Mouse (Mus musculus) midbrain, embryonic 10.5 days (tissue): ENCODE data around the gene Ankrd23. TPM values are rescaled to one million over a fixed set of nuclear protein-coding genes. Genes with fewer than 3 reads are reported as not detected.

Experiments
- DNase-seq: peaks from one replicate; pipeline ENCODE4 v3.0.0-alpha.2; 2017; ENCODE audit warnings: low spot score
- H3K27ac ChIP-seq: fragments of 300-500 bp; sonication (generic); replicated peaks from 2 replicates; pipeline ENCODE4 v1.5.1; 2016; ENCODE audit warnings: mild to moderate bottlenecking
- H3K27me3 ChIP-seq: fragments of 300-500 bp; sonication (generic); 2 replicates; pipeline ENCODE4 v1.6.1; 2016; ENCODE audit warnings: low read depth, mild to moderate bottlenecking; ENCODE audit not compliant: poor library complexity, severe bottlenecking
- H3K36me3 ChIP-seq: fragments of 300-500 bp; sonication (generic); 2 replicates; pipeline ENCODE4 v1.6.1; 2016; ENCODE audit warnings: mild to moderate bottlenecking, moderate library complexity
- H3K4me1 ChIP-seq: fragments of 300-500 bp; sonication (generic); 2 replicates; pipeline ENCODE4 v1.6.1; 2016
- H3K4me3 ChIP-seq: fragments of 300-500 bp; sonication (generic); 2 replicates; pipeline ENCODE4 v1.5.1; 2016; ENCODE audit warnings: mild to moderate bottlenecking, moderate library complexity
- H3K9me3 ChIP-seq: fragments of 300-500 bp; sonication (generic); replicated peaks from 2 replicates; pipeline ENCODE4 v1.6.1; 2016; ENCODE audit warnings: mild to moderate bottlenecking
- WGBS: fragments of 180-500 bp; shearing (Covaris S2); methylation state at CpG from one replicate; pipeline ENCODE4 v1.1.7; 2016; 5-methylcytosine and 5-hydroxymethylcytosine counted together
- polyA plus RNA-seq: library from polyadenylated mRNA; unstranded; fragments of >200 nt; fragmentation: Nextera tagmentation; extraction: Ambion mirVana; gene quantifications from 2 replicates; pipeline ENCODE4 v1.2.1, GENCODE M21; 2016

Ankrd23 gene
- polyA plus RNA-seq, 1 experiment from 2014 or later = 16.3 TPM

DNA sequence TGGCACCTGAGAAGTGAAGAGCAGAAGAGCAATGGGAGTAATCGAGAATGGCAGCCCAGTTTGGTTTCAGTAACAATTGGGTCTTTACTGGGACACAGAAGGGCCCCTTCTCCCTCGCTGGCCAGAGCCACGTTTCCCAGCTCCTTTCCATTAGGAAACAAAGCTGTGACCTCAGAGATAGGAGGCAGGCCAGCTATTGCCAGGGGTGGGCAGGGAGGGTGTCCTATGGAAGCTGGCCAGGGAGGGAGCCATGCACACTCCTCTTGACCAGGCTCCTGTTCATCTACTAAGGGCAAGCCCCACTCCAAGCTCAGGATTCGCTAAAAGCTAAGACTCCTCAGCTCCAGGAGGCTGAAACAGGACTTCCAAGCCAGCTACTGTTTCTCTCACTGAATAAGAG is 22.6 kb upstream of the Ankrd23 start:
- WGBS = under 1% methylated on average over 4 of the region's 4 CpGs
- Histone ChIP-seq H3K36me3 (peaks cover 16% of the 10 kb centered on the region), H3K4me1 (peaks cover 50% of the 10 kb centered on the region), H3K4me3 (peak overlapping the region; percentile 94), H3K27ac (peak overlapping the region; percentile 100), H3K27me3 (peaks cover 17% of the 10 kb centered on the region), H3K9me3 (no peaks in the 10 kb centered on the region)
- no peak for DNase-seq

DNA sequence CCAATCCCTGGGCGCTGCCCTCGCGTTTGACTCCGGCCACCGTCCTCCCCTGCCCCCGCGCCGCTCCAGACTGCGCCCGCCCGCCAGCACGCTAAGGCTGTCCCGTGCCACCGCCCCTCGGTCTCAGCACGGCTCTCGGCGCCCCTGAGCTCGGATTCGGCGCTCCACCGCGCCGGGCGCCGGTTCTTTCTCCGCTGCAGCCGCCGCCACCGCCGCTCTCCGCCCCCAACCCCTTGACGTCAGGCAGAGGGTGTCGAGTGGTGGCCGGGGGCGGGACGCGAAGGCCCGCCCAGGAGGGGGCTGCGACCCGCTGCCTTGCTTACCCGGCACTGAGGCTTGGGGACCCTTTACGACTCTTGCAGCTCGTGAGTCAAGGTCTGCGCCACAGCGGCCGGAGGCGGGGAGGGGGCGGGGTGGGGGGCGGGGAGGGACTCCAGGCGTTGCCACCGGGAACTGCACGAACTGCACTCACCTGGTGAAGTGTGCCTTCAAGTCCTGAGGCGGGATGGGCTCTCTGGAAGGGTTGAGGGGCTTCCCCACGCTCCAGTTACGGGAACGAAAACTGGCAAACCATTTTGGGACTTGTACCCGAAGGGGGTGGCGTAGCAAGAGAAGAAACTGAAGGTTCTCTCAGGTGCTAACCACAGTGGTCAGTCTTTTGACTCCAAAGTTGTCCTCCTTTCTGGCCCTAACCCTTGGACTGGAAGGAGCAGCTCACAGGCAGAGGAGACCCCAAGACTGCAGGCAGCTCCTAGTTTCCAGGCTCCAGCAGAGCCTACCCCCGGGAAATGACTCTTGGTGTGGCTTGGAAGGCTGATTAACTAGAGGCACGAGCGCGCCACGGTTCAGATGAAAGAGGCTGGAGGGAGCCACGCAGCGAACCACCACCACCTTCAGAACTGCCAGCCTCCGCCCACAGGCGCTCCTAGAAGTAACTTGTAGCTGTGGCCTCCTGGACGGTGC is 21.6 kb upstream of the Ankrd23 start, which contains the start of gene Sema4c:
TSS of gene Sema4c (minus strand) at position 319 of the 963 bp plus-strand sequence.
- Histone ChIP-seq H3K27me3 (peaks cover 17% of the 10 kb centered on the region), H3K4me1 (peaks cover 55% of the 10 kb centered on the region), H3K4me3 (peak within 1 kb of the TSS; percentile 94), H3K36me3 (peaks cover 26% of the 10 kb centered on the region), H3K27ac (peak within 1 kb of the TSS; percentile 100), H3K9me3 (no peaks in the 10 kb centered on the region)
- WGBS = 1% methylated on average over 69 of the region's 69 CpGs
- DNase-seq = peak; percentile 86

DNA sequence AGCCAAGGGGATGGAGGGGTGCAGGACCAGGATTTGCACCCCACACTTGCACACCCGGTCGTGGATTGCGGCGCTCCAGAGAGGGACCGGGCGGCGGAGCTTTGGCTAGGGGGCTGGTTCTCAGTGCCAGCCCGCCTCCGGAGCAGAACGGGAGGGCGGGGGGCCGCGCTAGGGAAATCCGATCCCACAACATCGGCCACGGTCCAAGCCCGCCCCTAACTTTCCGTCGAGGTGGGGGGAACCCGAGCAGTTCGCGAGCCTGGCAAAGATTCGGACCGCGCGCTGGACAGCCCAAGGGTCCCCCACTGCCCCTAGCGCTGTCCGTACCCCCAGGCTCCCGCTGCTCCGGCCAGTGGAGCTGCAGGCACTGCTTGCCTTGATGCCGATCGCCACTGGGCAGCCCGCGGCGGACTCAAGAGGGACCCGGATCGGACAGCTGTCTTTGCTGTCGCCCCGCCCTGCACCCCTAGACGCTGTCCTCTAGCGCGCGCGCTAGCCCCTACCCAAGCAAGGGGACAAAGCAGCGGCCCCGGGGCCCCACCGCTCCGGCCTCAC is 20.9 kb upstream of the Ankrd23 start:
- peak overlapping the region; percentile 100 for H3K27ac ChIP-seq
- peaks cover 48% of the 10 kb centered on the region for H3K4me1 ChIP-seq
- H3K36me3 ChIP-seq = peaks cover 33% of the 10 kb centered on the region
- H3K4me3 ChIP-seq = peak overlapping the region; percentile 94
- peak; percentile 81 for DNase-seq
- H3K9me3 ChIP-seq = no peaks in the 10 kb centered on the region
- peaks cover 17% of the 10 kb centered on the region for H3K27me3 ChIP-seq
- WGBS = under 1% methylated on average over 48 of the region's 48 CpGs

DNA sequence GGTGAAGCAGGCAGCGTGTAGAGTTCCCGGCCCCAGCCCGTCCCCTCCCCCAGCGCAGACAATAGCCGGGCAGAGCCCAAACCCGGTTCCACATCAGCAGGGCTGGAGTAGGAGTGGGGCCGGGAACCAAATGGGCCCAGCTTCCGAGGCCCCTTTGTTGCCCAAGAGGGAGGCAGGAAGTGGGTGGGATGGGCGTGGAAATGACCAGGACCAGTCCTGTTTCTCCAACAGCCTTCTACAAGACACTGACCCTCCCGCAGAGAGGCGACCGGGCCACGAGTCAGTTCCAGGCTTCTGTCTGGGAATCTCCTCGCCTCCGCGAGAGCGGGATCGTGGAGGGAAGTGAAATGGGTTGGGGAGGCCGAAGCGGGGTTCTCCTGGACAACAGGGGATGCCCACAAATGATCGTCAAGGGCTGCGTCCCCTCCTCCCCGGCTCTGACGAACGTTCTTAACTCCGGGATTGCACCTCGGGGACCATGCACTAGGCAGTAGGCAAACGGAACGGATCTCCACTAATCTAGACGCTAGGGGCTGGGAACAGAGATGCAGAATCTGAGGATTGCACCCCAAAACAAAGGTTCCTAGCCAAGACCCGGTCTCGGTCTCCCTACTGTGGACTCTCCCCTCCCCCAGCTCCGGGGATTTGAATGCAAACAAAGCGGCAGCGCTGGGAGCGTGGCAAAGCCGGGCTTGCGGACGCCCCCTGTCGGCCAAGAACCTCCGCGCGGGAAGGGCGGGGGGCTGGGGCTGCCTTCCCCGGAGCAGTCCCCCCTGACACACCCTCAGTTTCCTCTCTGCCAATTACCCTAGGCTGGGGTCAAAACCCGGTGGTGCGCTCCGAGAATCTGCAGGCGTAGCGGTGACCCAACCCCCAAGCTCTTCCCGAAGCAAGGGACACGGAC is 20.1 kb upstream of the Ankrd23 start:
- Histone ChIP-seq H3K9me3 (no peaks in the 10 kb centered on the region), H3K4me3 (peak overlapping the region; percentile 94), H3K27ac (peak overlapping the region; percentile 100), H3K27me3 (peaks cover 17% of the 10 kb centered on the region), H3K36me3 (peaks cover 41% of the 10 kb centered on the region), H3K4me1 (peaks cover 46% of the 10 kb centered on the region)
- DNase-seq = peak; percentile 96
- under 1% methylated on average over 52 of the region's 52 CpGs for WGBS

DNA sequence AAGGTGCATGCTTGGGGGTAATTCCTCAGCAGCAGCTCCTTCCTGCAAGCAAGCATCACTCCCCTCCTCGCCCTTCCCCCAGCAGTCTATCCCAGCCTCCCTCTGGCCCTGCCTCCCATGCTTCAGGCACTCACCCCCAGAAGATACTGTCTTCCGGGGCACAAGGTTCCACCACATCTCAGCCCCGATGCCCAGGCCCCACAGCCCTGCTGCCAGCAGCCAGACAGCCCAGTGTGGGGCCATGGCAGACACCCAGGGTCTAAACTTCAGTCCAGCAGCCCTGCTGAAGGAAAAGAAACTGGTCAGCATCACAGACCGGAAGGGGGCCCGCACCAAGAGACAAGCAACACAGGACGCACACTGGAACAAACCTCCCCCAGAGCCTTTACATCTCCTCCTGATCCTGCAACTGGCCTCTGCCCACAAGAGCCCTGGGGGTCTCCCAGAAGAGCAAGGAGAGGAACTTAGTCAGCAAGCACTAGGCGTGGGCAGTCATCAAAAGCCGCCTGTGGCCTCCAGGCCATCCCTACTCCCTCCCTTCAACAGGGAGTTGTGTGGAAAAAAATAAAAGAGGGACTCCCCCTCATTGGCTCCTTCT is 19.2 kb upstream of the Ankrd23 start:
- H3K27me3 ChIP-seq = peaks cover 17% of the 10 kb centered on the region
- H3K4me1 ChIP-seq = peaks cover 48% of the 10 kb centered on the region
- 10% methylated on average over 8 of the region's 8 CpGs for WGBS
- peak overlapping the region; percentile 100 for H3K27ac ChIP-seq
- peak overlapping the region; percentile 94 for H3K4me3 ChIP-seq
- H3K36me3 ChIP-seq = peaks cover 50% of the 10 kb centered on the region
- H3K9me3 ChIP-seq = no peaks in the 10 kb centered on the region
- DNase-seq = peak; percentile 51

DNA sequence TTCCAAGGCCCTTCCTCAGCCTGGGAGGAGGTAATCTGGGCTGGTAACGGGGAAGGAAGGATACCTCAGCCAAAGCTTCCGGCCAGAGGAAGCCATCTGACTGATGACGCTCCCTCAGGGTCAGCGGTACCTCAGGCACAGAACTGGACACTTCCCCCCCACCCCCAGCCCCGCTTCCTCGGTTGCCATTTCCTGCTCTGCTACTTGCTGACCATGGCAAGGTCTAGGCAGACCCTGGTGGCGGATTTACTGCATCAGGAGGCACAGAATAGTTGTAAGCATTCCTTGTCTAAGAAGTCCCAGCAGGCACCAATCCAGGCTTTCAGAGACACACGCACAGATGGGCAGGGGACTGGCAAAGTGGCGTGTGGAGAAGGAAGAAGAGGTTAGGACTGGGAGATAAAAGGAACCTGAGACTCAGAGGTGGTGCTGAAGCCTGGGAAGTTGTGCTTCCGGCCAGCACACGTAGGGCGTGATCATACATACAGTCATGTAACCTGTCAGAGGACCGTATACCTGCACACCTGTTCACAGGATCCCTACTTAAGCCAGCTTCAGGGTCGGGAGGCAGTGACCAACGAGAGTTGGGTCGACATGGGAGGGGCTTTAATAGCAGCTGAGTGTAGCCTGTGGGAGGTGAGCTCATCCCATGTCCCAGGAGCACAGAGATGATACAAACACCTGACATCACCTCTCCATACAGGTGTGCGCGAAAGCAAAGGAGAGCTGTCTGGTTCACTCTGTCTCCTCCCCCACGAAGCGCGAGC is 18.1 kb upstream of the Ankrd23 start:
- no peak for DNase-seq
- Histone ChIP-seq H3K36me3 (peaks cover 61% of the 10 kb centered on the region), H3K4me3 (peak overlapping the region; percentile 94), H3K9me3 (no peaks in the 10 kb centered on the region), H3K4me1 (peaks cover 50% of the 10 kb centered on the region), H3K27ac (peak overlapping the region; percentile 100), H3K27me3 (peaks cover 11% of the 10 kb centered on the region)
- WGBS = 77% methylated on average over 21 of the region's 21 CpGs

DNA sequence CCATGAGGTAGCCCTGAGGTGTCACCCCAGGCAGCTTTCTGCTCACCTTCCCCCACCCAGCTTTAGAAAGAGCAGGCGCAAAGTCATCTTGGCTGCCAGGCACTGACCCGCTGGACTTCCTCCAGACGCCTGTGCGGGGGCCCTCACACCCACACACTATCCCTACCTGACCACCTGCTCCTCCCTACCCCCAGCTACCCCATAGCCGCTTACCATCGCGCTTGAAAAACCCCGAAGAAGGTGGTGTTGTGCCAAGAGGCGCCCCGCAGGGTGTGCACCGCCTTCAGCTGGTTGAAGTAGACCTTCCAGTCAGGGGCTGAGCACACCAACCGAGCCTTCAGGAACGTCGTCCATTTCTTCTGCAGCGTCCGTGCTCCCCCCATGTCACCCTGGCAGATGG is 15.8 kb upstream of the Ankrd23 start:
- Histone ChIP-seq H3K4me1 (peaks cover 55% of the 10 kb centered on the region), H3K4me3 (no peak overlapping the region), H3K9me3 (no peaks in the 10 kb centered on the region), H3K27ac (no peak overlapping the region), H3K36me3 (peaks cover 80% of the 10 kb centered on the region), H3K27me3 (no peaks in the 10 kb centered on the region)
- no peak for DNase-seq
- 90% methylated on average over 16 of the region's 16 CpGs for WGBS

DNA sequence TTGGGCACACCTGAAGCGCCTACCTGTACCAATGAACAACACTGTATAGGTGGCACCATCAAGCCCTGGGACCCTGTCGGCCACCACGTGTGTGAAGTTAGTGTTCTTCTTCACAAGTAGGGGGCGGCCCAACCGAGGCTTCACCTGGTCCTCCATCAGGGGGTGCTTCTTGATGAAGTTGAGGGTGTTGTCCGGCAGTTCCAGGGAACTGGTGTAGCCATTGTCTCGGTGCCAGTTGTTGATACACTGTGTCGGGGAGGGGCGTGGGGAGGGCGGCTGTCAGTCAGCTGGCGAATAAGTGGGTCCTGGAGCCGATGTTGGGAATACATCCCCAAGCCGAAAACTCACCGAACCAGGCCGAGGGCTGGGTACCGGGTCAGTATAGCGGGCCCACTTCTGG is 15.2 kb upstream of the Ankrd23 start:
- no peak for DNase-seq
- 91% methylated on average over 17 of the region's 17 CpGs for WGBS
- Histone ChIP-seq H3K4me3 (no peak overlapping the region), H3K4me1 (peaks cover 58% of the 10 kb centered on the region), H3K9me3 (no peaks in the 10 kb centered on the region), H3K36me3 (peaks cover 80% of the 10 kb centered on the region), H3K27ac (no peak overlapping the region), H3K27me3 (no peaks in the 10 kb centered on the region)

DNA sequence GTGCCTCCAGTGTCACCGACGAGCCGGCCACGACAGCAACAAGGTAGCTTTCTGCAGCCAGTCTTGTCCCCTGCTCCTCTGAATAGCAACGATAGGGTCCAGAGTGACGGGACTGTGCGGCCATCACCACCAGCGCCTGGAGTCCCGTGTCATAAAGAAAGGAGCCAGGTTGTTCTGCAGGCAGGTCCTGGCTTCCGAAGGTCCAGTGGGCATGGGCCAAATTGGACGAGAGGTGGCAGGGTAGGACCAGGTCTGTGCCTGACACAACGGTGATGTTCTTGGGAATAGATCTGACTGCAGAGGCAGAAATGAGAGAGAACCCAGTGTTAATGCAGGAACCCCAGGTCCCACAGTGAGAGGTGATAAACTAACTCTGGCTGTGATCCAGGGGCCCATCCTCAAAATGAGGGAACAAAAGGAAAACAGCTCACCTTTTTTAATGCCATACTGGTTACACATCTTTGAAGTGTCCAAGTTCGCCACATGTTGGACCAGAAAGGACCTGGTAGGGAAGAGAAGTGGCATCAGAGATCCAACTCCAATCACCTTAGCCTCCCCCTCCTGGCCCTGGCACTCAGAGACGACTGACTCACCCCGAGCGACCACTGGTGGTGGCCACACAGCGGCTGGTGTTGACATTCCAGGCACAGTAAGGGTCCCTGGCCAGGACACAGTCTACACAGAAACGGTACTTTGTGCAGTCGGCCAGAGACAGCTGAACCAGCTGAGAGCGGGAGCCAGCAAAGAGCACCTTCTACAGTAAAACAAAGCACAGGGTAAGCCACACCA is 13.6 kb upstream of the Ankrd23 start:
- WGBS = 79% methylated on average over 20 of the region's 20 CpGs
- peaks cover 62% of the 10 kb centered on the region for H3K4me1 ChIP-seq
- DNase-seq = no peak
- no peak overlapping the region for H3K4me3 ChIP-seq
- H3K27me3 ChIP-seq = no peaks in the 10 kb centered on the region
- peaks cover 73% of the 10 kb centered on the region for H3K36me3 ChIP-seq
- H3K9me3 ChIP-seq = no peaks in the 10 kb centered on the region
- no peak overlapping the region for H3K27ac ChIP-seq

DNA sequence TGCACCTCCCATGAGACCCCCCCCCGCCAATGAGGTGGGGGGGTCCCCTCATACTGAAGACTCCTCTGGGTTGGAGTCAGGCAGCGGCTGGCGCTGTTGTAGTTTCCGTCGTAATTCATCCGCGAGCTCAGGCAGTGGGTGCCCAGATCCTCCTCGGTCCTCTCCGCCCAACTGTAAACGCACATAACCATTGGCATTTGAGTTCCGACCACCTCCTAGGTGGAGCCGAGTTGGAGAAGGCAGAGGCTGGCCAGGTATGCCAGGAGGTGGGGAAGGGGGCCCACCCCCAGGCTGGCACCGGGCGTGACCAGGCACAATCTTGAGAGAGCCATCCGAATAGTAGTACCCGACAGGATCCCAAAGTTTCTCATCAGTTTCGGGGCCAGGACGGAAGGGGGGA is 12.8 kb upstream of the Ankrd23 start:
- 0 out of 2 replicates have a peak overlapping the region, but pooled peaks have one; percentile 6 for H3K27ac ChIP-seq
- H3K4me1 ChIP-seq = peaks cover 54% of the 10 kb centered on the region
- DNase-seq = no peak
- peaks cover 66% of the 10 kb centered on the region for H3K36me3 ChIP-seq
- no peaks in the 10 kb centered on the region for H3K27me3 ChIP-seq
- H3K4me3 ChIP-seq = no peak overlapping the region
- no peaks in the 10 kb centered on the region for H3K9me3 ChIP-seq
- 91% methylated on average over 18 of the region's 18 CpGs for WGBS

DNA sequence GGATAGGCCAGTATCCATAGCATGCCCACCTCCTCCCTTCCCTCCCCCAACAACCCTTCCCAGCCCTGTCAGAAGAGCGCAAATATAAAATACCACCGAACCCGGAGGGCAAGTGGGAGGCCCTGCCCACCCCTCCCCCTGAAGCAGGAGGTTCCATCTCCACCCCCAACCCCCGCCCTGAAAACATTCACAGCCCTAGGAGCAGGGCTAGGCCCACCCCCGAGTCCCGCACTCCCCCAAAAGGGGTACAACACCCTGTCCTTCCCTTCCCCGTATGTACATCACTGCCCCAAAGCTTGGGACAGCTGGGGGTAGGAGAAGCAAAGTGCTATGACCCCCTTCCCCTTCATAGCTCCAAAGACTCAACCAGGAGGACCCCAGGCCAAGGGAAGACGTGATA is 12.1 kb upstream of the Ankrd23 start:
- H3K36me3 ChIP-seq = peaks cover 58% of the 10 kb centered on the region
- no peak for DNase-seq
- WGBS = 63% methylated on average over 8 of the region's 8 CpGs
- no peaks in the 10 kb centered on the region for H3K27me3 ChIP-seq
- no peaks in the 10 kb centered on the region for H3K9me3 ChIP-seq
- peak overlapping the region; percentile 4; the same call in 1 of the 2 replicates for H3K4me3 ChIP-seq
- H3K4me1 ChIP-seq = peaks cover 47% of the 10 kb centered on the region
- no peak overlapping the region for H3K27ac ChIP-seq
